Mouse (Mus musculus): ENCODE measurements around the gene Trim50.
A peak's percentile ranks its signal among the peaks of the same experiment; 100 is the strongest.

DNA sequence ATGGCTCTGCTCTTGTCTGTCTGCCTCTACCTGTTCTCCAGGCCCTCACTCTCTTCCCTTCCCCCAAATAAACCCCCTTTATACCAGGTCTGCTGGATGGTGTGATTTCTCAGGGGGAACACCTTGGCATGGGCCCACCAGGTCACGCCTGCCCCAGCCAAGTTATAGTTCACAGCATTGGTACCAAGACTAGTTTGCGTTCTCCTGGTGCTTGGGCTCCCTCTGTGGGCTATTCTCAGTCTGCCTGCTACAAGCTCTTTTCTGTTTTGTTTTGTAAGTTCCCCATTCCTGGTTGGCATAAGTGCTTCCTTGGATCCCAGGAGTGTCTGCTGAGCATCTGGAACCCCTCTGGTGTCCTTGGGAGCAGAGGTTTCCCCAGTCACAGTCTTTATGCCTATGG is 33.2 kb upstream of the Trim50 start:
- TF ChIP-seq POLR2A (IDR thresholded peaks at IDR 0.05; ENCODE audit: insufficient read depth, low read length) (no peak), CTCF (IDR thresholded peaks at IDR 0.05; ENCODE audit: low read depth, low read length) (peak; percentile 23)

Measured in ES-Bruce4 (cell line).